Mouse (Mus musculus): ENCODE results near the gene Atrip. TPM values are rescaled to one million over a fixed set of nuclear protein-coding genes. Genes with fewer than 3 reads are reported as not detected.
A peak's percentile ranks its signal among the peaks of the same experiment; 100 is the strongest.

The Atrip gene
- polyA plus RNA-seq, 1 experiment from 2014 or later, result 32.8 TPM

- peak; percentile 97 for ATAC-seq (ENCODE audit: low FRiP score)
Measured at GRCm38 (mm10) chr9:109082124-109082800, 8.3 kb upstream of the Atrip start, which contains the start of the genes Ccdc51 and Tma7. Gene Ccdc51 (plus strand): TSS chr9:109082493. Gene Tma7 (minus strand): TSS chr9:109082587.

GRCm38 (mm10) chr9:109081749-109082123, 7.8 kb upstream of the Atrip start:
- Histone ChIP-seq H3K4me2 (peak overlapping the region; percentile 67), H3K4me1 (peaks cover 28% of the 10 kb centered on the region), H3K9me3 (replicated peaks) (no peaks in the 10 kb centered on the region), H3K27ac (replicated peaks) (peak overlapping the region; percentile 80), H3K4me3 (replicated peaks) (peak overlapping the region; percentile 82), H3K36me3 (peaks cover 22% of the 10 kb centered on the region), H3K9ac (replicated peaks) (peak overlapping the region; percentile 87), H3K27me3 (replicated peaks) (no peaks in the 10 kb centered on the region)
- ATAC-seq (ENCODE audit: low FRiP score), result peak; percentile 35; the same call in 1 of the 2 replicates
- WGBS, result 5% methylated on average over 11 of the region's 11 CpGs

More at GRCm38 (mm10) chr9:109082124-109082800, 8.3 kb upstream of the Atrip start, which contains the start of the genes Ccdc51 and Tma7:
- peak within 1 kb of the TSS; percentile 82 for H3K4me3 ChIP-seq (replicated peaks)
- peak within 1 kb of the TSS; percentile 80 for H3K27ac ChIP-seq (replicated peaks)
- peak within 1 kb of the TSS; percentile 87 for H3K9ac ChIP-seq (replicated peaks)
- H3K36me3 ChIP-seq, result peaks cover 22% of the 10 kb centered on the region
- no peaks in the 10 kb centered on the region for H3K27me3 ChIP-seq (replicated peaks)
- under 1% methylated on average over 37 of the region's 37 CpGs for WGBS
- peak within 1 kb of the TSS; percentile 67 for H3K4me2 ChIP-seq
- peaks cover 28% of the 10 kb centered on the region for H3K4me1 ChIP-seq
- H3K9me3 ChIP-seq (replicated peaks), result no peaks in the 10 kb centered on the region

GRCm38 (mm10) chr9:109080516-109080915, 6.6 kb upstream of the Atrip start:
- Histone ChIP-seq H3K4me3 (replicated peaks) (no peak overlapping the region), H3K9me3 (replicated peaks) (no peaks in the 10 kb centered on the region), H3K27ac (replicated peaks) (no peak overlapping the region), H3K4me1 (peaks cover 28% of the 10 kb centered on the region), H3K9ac (replicated peaks) (no peak overlapping the region), H3K36me3 (peaks cover 22% of the 10 kb centered on the region), H3K27me3 (replicated peaks) (no peaks in the 10 kb centered on the region), H3K4me2 (no peak overlapping the region)
- 96% methylated on average over 3 of the region's 3 CpGs for WGBS
- ATAC-seq (ENCODE audit: low FRiP score), result no peak

- peaks cover 84% of the 10 kb centered on the region for H3K36me3 ChIP-seq
- no peak for ATAC-seq (ENCODE audit: low FRiP score)
- WGBS, result 96% methylated on average over 3 of the region's 3 CpGs
Measured at GRCm38 (mm10) chr9:109068095-109068735, 5.7 kb downstream of the Atrip start.

GRCm38 (mm10) chr9:109060898-109061295, 13.0 kb downstream of the Atrip start:
- no peak overlapping the region for H3K27ac ChIP-seq (replicated peaks)
- H3K4me1 ChIP-seq, result peaks cover 20% of the 10 kb centered on the region
- no peak overlapping the region for H3K9ac ChIP-seq (replicated peaks)
- 91% methylated on average over 5 of the region's 5 CpGs for WGBS
- ATAC-seq (ENCODE audit: low FRiP score), result no peak
- H3K4me3 ChIP-seq (replicated peaks), result no peak overlapping the region
- H3K36me3 ChIP-seq, result peaks cover 72% of the 10 kb centered on the region
- no peak overlapping the region for H3K4me2 ChIP-seq
- H3K9me3 ChIP-seq (replicated peaks), result no peaks in the 10 kb centered on the region
- no peaks in the 10 kb centered on the region for H3K27me3 ChIP-seq (replicated peaks)

More at GRCm38 (mm10) chr9:109068095-109068735, 5.7 kb downstream of the Atrip start:
- peaks cover 15% of the 10 kb centered on the region for H3K4me1 ChIP-seq
- H3K9ac ChIP-seq (replicated peaks), result no peak overlapping the region
- H3K4me2 ChIP-seq, result no peak overlapping the region
- H3K27ac ChIP-seq (replicated peaks), result no peak overlapping the region
- H3K9me3 ChIP-seq (replicated peaks), result no peaks in the 10 kb centered on the region
- no peak overlapping the region for H3K4me3 ChIP-seq (replicated peaks)
- no peaks in the 10 kb centered on the region for H3K27me3 ChIP-seq (replicated peaks)

GRCm38 (mm10) chr9:109060184-109060897, 13.6 kb downstream of the Atrip start:
- no peaks in the 10 kb centered on the region for H3K9me3 ChIP-seq (replicated peaks)
- H3K9ac ChIP-seq (replicated peaks), result no peak overlapping the region
- peaks cover 67% of the 10 kb centered on the region for H3K36me3 ChIP-seq
- no peak overlapping the region for H3K4me2 ChIP-seq
- H3K4me3 ChIP-seq (replicated peaks), result no peak overlapping the region
- WGBS, result 92% methylated on average over 16 of the region's 16 CpGs
- ATAC-seq (ENCODE audit: low FRiP score), result no peak
- peak overlapping the region; percentile 83; the same call in 1 of the 2 replicates for H3K27ac ChIP-seq (replicated peaks)
- no peaks in the 10 kb centered on the region for H3K27me3 ChIP-seq (replicated peaks)
- peaks cover 24% of the 10 kb centered on the region for H3K4me1 ChIP-seq

- peaks cover 33% of the 10 kb centered on the region for H3K4me1 ChIP-seq
Measured at GRCm38 (mm10) chr9:109059136-109059903, 14.6 kb downstream of the Atrip start, which contains the start of gene Trex1. Gene Trex1 (minus strand): TSS chr9:109059734.

GRCm38 (mm10) chr9:109058006-109058765, 15.7 kb downstream of the Atrip start:
- H3K9me3 ChIP-seq (replicated peaks), result no peaks in the 10 kb centered on the region
- WGBS, result 94% methylated on average over 19 of the region's 19 CpGs
- ATAC-seq (ENCODE audit: low FRiP score), result no peak
- 0 out of 2 replicates have a peak overlapping the region, but pooled peaks have one; percentile 83 for H3K27ac ChIP-seq (replicated peaks)
- H3K4me1 ChIP-seq, result peaks cover 33% of the 10 kb centered on the region
- peak overlapping the region; percentile 56; the same call in 1 of the 2 replicates for H3K4me2 ChIP-seq
- H3K4me3 ChIP-seq (replicated peaks), result peak overlapping the region; percentile 35; the same call in 1 of the 2 replicates
- H3K36me3 ChIP-seq, result peaks cover 45% of the 10 kb centered on the region
- peak overlapping the region; percentile 33; the same call in 1 of the 2 replicates for H3K9ac ChIP-seq (replicated peaks)
- no peaks in the 10 kb centered on the region for H3K27me3 ChIP-seq (replicated peaks)

More at GRCm38 (mm10) chr9:109059136-109059903, 14.6 kb downstream of the Atrip start, which contains the start of gene Trex1:
- Histone ChIP-seq H3K27me3 (replicated peaks) (no peaks in the 10 kb centered on the region), H3K4me2 (peak within 1 kb of the TSS; percentile 56), H3K9ac (replicated peaks) (peak within 1 kb of the TSS; percentile 33), H3K27ac (replicated peaks) (peak within 1 kb of the TSS; percentile 83), H3K36me3 (peaks cover 56% of the 10 kb centered on the region), H3K4me3 (replicated peaks) (peak within 1 kb of the TSS; percentile 35), H3K9me3 (replicated peaks) (no peaks in the 10 kb centered on the region)
- WGBS, result 22% methylated on average over 15 of the region's 15 CpGs
- peak; percentile 64 for ATAC-seq (ENCODE audit: low FRiP score)

- Histone ChIP-seq H3K27me3 (replicated peaks) (no peaks in the 10 kb centered on the region), H3K4me3 (replicated peaks) (no peak overlapping the region), H3K9ac (replicated peaks) (no peak overlapping the region; the same call in 1 of the 2 replicates), H3K9me3 (replicated peaks) (no peaks in the 10 kb centered on the region), H3K36me3 (peaks cover 39% of the 10 kb centered on the region), H3K4me1 (peaks cover 33% of the 10 kb centered on the region), H3K4me2 (no peak overlapping the region), H3K27ac (replicated peaks) (no peak overlapping the region)
- no peak for ATAC-seq (ENCODE audit: low FRiP score)
- 95% methylated on average over 5 of the region's 5 CpGs for WGBS
Measured at GRCm38 (mm10) chr9:109057543-109057942, 16.4 kb downstream of the Atrip start.

- H3K27ac ChIP-seq (replicated peaks), result no peak overlapping the region
- H3K36me3 ChIP-seq, result peaks cover 33% of the 10 kb centered on the region
- no peak overlapping the region for H3K4me3 ChIP-seq (replicated peaks)
- 88% methylated on average over 4 of the region's 4 CpGs for WGBS
- peaks cover 33% of the 10 kb centered on the region for H3K4me1 ChIP-seq
- no peak for ATAC-seq (ENCODE audit: low FRiP score)
- H3K27me3 ChIP-seq (replicated peaks), result no peaks in the 10 kb centered on the region
- no peak overlapping the region for H3K9ac ChIP-seq (replicated peaks)
- no peaks in the 10 kb centered on the region for H3K9me3 ChIP-seq (replicated peaks)
- no peak overlapping the region for H3K4me2 ChIP-seq
Measured at GRCm38 (mm10) chr9:109056916-109057315, 17.0 kb downstream of the Atrip start.
